In genomic region chr14:20696986-20697385, GRCm38 (mm10) we compare ENCODE assay signal across 8 mouse cellular contexts. TPM values are rescaled to one million over a fixed set of nuclear protein-coding genes. Genes with fewer than 3 reads are reported as not detected.
DNase-seq lines count a peak whose midpoint lies in the region; ATAC-seq and TF ChIP-seq lines count a peak whose summit lies in the region.

No protein-coding gene starts in this region.

- WGBS in spleen, adult 2 months, result 27% methylated on average over 1 of the region's 1 CpGs
- 21% methylated on average over 1 of the region's 1 CpGs for whole genome bisulfite sequencing in kidney, embryonic 14.5 days
- 38% methylated on average over 1 of the region's 1 CpGs for whole genome bisulfite sequencing in liver, embryonic 11.5 days
- 0% methylated on average over 1 of the region's 1 CpGs for WGBS in midbrain, postnatal 0 days

- peak overlapping the region; percentile 14; the same call in 1 of the 2 replicates for H3K9ac ChIP-seq in kidney, embryonic 14.5 days (ENCODE audit: low read depth, low read length)
- H3K9ac ChIP-seq in liver, embryonic 11.5 days (ENCODE audit: low read depth, low read length), result peak overlapping the region; percentile 10
- H3K9ac ChIP-seq in midbrain, postnatal 0 days (replicated peaks; ENCODE audit: low read length, poor library complexity, severe bottlenecking), result peak overlapping the region; percentile 34; the same call in 1 of the 2 replicates

- peak; percentile 51; the same call in 1 of the 2 replicates for ATAC-seq in common myeloid progenitor, adult 5-6 weeks (replicated peaks; ENCODE audit: low read depth, poor library complexity, severe bottlenecking)
- ATAC-seq in kidney, embryonic 14.5 days (ENCODE audit: low FRiP score, low TSS enrichment), result no peak
- ATAC-seq in liver, embryonic 11.5 days (replicated peaks; ENCODE audit: low FRiP score), result no peak
- no peak for ATAC-seq in midbrain, postnatal 0 days (ENCODE audit: low FRiP score)

- no peaks in the 10 kb centered on the region for H3K27me3 ChIP-seq in spleen, adult 2 months (ENCODE audit: control insufficient read depth, insufficient read depth, low read length)
- no peaks in the 10 kb centered on the region for H3K27me3 ChIP-seq in kidney, embryonic 14.5 days (ENCODE audit: control insufficient read depth, insufficient read depth, low read length)
- no peaks in the 10 kb centered on the region for H3K27me3 ChIP-seq in liver, embryonic 11.5 days (replicated peaks; ENCODE audit: control insufficient read depth, insufficient read depth, low read length)
- no peaks in the 10 kb centered on the region for H3K27me3 ChIP-seq in midbrain, postnatal 0 days (ENCODE audit: insufficient read depth, low read length)

- H3K36me3 ChIP-seq in spleen, adult 2 months (ENCODE audit: control insufficient read depth, insufficient read depth, low read length), result peaks cover 15% of the 10 kb centered on the region
- peaks cover 35% of the 10 kb centered on the region for H3K36me3 ChIP-seq in kidney, embryonic 14.5 days (ENCODE audit: control insufficient read depth, insufficient read depth, low read length)
- peaks cover 23% of the 10 kb centered on the region for H3K36me3 ChIP-seq in liver, embryonic 11.5 days (ENCODE audit: control insufficient read depth, insufficient read depth, low read length)
- H3K36me3 ChIP-seq in midbrain, postnatal 0 days (ENCODE audit: insufficient read depth, low read length), result peaks cover 16% of the 10 kb centered on the region

- no peak overlapping the region for H3K4me3 ChIP-seq in spleen, adult 2 months (ENCODE audit: extremely low read depth, insufficient read depth, insufficient read length)
- peak overlapping the region; percentile 86; the same call in 1 of the 2 replicates for H3K4me3 ChIP-seq in kidney, embryonic 14.5 days (ENCODE audit: low read length)
- peak overlapping the region; percentile 25; the same call in 1 of the 2 replicates for H3K4me3 ChIP-seq in liver, embryonic 11.5 days (ENCODE audit: low read depth, low read length)
- H3K4me3 ChIP-seq in midbrain, postnatal 0 days (ENCODE audit: low read depth, low read length), result peak overlapping the region; percentile 86

- H3K4me1 ChIP-seq in spleen, adult 2 months (ENCODE audit: control insufficient read depth, insufficient read depth, insufficient read length), result peaks cover 11% of the 10 kb centered on the region; the same call in 1 of the 2 replicates
- peaks cover 41% of the 10 kb centered on the region for H3K4me1 ChIP-seq in kidney, embryonic 14.5 days (ENCODE audit: control insufficient read depth, insufficient read depth, low read length)
- H3K4me1 ChIP-seq in liver, embryonic 11.5 days (replicated peaks; ENCODE audit: control insufficient read depth, insufficient read depth, low read length), result peaks cover 61% of the 10 kb centered on the region
- peaks cover 15% of the 10 kb centered on the region; the same call in 1 of the 2 replicates for H3K4me1 ChIP-seq in midbrain, postnatal 0 days (ENCODE audit: insufficient read depth, low read length)

- peak overlapping the region; percentile 80 for H3K4me2 ChIP-seq in kidney, embryonic 14.5 days (replicated peaks; ENCODE audit: low read depth, low read length)
- peak overlapping the region; percentile 74 for H3K4me2 ChIP-seq in liver, embryonic 11.5 days
- H3K4me2 ChIP-seq in midbrain, postnatal 0 days (ENCODE audit: low read depth, low read length, poor library complexity, severe bottlenecking), result peak overlapping the region; percentile 80

- peak in 1 of 2 experiments; percentile 47 for DNase-seq in spleen, adult 2 months (ENCODE audit: low read depth in 1 of 2, low spot score in 2 of 2)
- DNase-seq in spleen, postnatal 14 days (ENCODE audit: low spot score in 2 of 2), result no peak
- DNase-seq in heart, adult 8-10 months (ENCODE audit: low spot score), result peak; percentile 42
- no peak for DNase-seq in liver, embryonic 11.5 days (ENCODE audit: low spot score)
- peak; percentile 76 for DNase-seq in midbrain, postnatal 0 days (ENCODE audit: low spot score)
- no peak for DNase-seq in ovary, postnatal 10 days (ENCODE audit: low spot score)

- H3K9me3 ChIP-seq in kidney, embryonic 14.5 days (ENCODE audit: control insufficient read depth, low read length), result no peaks in the 10 kb centered on the region
- H3K9me3 ChIP-seq in liver, embryonic 11.5 days (ENCODE audit: control insufficient read depth, low read length), result no peaks in the 10 kb centered on the region
- H3K9me3 ChIP-seq in midbrain, postnatal 0 days (ENCODE audit: low read length), result no peaks in the 10 kb centered on the region

- peak; percentile 39; the same call in 1 of the 2 replicates for TF ChIP-seq CTCF in spleen, adult 2 months (IDR thresholded peaks at IDR 0.05; ENCODE audit: extremely low read depth, insufficient read depth, insufficient read length, insufficient replicate concordance)
- TF ChIP-seq CTCF in midbrain, postnatal 0 days (IDR thresholded peaks at IDR 0.05), result peak; percentile 74

- H3K27ac ChIP-seq in spleen, adult 2 months (ENCODE audit: insufficient read depth, low read length), result no peak overlapping the region
- H3K27ac ChIP-seq in kidney, embryonic 14.5 days (ENCODE audit: low read depth, low read length), result no peak overlapping the region
- no peak overlapping the region for H3K27ac ChIP-seq in liver, embryonic 11.5 days (ENCODE audit: low read depth, low read length)
- no peak overlapping the region for H3K27ac ChIP-seq in midbrain, postnatal 0 days (ENCODE audit: low read depth, low read length)

- TF ChIP-seq POLR2A in spleen, adult 2 months (IDR thresholded peaks at IDR 0.05; ENCODE audit: low read depth, low read length), result no peak

RNA-seq across cellular contexts. Expression of gene Fut11, which starts 2.2 kb away (rescaled TPM):
- polyA plus RNA-seq in spleen, adult 2 months (2012; rRNA removed), result 10.5 and 20.8 TPM in 2 replicates
- 6.2 and 9.5 TPM in 2 replicates for total RNA-seq in common myeloid progenitor, adult 5-6 weeks (2017)
- 1 to 10 TPM; 4.2 to 4.9 (median 4.6) TPM for total RNA-seq in heart, adult 8-10 months (2022)
- polyA plus RNA-seq in kidney, embryonic 14.5 days (2014; fragmentation: Nextera tagmentation; extraction: Ambion mirVana), result 15.1 and 19.9 TPM in 2 replicates
- polyA plus RNA-seq in liver, embryonic 11.5 days (2014; fragmentation: Nextera tagmentation; extraction: Ambion mirVana), result 14.2 and 14.9 TPM in 2 replicates
- 21.0 and 22.8 TPM in 2 replicates for total RNA-seq in midbrain, postnatal 0 days (2014; rRNA removed)
- 23.0 and 23.7 TPM in 2 replicates for polyA plus RNA-seq in midbrain, postnatal 0 days (2015; fragmentation: Nextera tagmentation; extraction: Ambion mirVana)

RNA-seq across cellular contexts. Expression of gene Chchd1, which starts 5.8 kb away (rescaled TPM):
- 12.6 and 15.5 TPM in 2 replicates for polyA plus RNA-seq in spleen, adult 2 months (2012; rRNA removed)
- total RNA-seq in common myeloid progenitor, adult 5-6 weeks (2017), result 100 and 114 TPM in 2 replicates
- total RNA-seq in heart, adult 8-10 months (2022), result 100 to 1,000 TPM; 110 to 126 (median 118) TPM
- 218 and 327 TPM in 2 replicates for polyA plus RNA-seq in kidney, embryonic 14.5 days (2014; fragmentation: Nextera tagmentation; extraction: Ambion mirVana)
- polyA plus RNA-seq in liver, embryonic 11.5 days (2014; fragmentation: Nextera tagmentation; extraction: Ambion mirVana), result 247 and 250 TPM in 2 replicates
- 122 and 180 TPM in 2 replicates for total RNA-seq in midbrain, postnatal 0 days (2014; rRNA removed)
- 186 and 195 TPM in 2 replicates for polyA plus RNA-seq in midbrain, postnatal 0 days (2015; fragmentation: Nextera tagmentation; extraction: Ambion mirVana)

RNA-seq across cellular contexts. Expression of gene Zswim8, which starts 10.4 kb away (rescaled TPM):
- polyA plus RNA-seq in spleen, adult 2 months (2012; rRNA removed), result 177 and 225 TPM in 2 replicates
- 7.9 and 17.6 TPM in 2 replicates for total RNA-seq in common myeloid progenitor, adult 5-6 weeks (2017)
- total RNA-seq in heart, adult 8-10 months (2022), result 10 to 100 TPM; 38.7 to 47.0 (median 43.1) TPM
- polyA plus RNA-seq in kidney, embryonic 14.5 days (2014; fragmentation: Nextera tagmentation; extraction: Ambion mirVana), result 30.1 and 32.1 TPM in 2 replicates
- 12.0 and 17.2 TPM in 2 replicates for polyA plus RNA-seq in liver, embryonic 11.5 days (2014; fragmentation: Nextera tagmentation; extraction: Ambion mirVana)
- total RNA-seq in midbrain, postnatal 0 days (2014; rRNA removed), result 154 and 183 TPM in 2 replicates
- 35.1 and 37.8 TPM in 2 replicates for polyA plus RNA-seq in midbrain, postnatal 0 days (2015; fragmentation: Nextera tagmentation; extraction: Ambion mirVana)

RNA-seq across cellular contexts. Expression of gene Sec24c, which starts 22.9 kb away (rescaled TPM):
- polyA plus RNA-seq in spleen, adult 2 months (2012; rRNA removed), result 181 and 239 TPM in 2 replicates
- 75.4 and 87.3 TPM in 2 replicates for total RNA-seq in common myeloid progenitor, adult 5-6 weeks (2017)
- total RNA-seq in heart, adult 8-10 months (2022), result 100 to 1,000 TPM in 3 of 4 experiments, 10 to 100 TPM in 1; 97.9 to 110 (median 103) TPM
- 47.7 and 93.8 TPM in 2 replicates for polyA plus RNA-seq in kidney, embryonic 14.5 days (2014; fragmentation: Nextera tagmentation; extraction: Ambion mirVana)
- polyA plus RNA-seq in liver, embryonic 11.5 days (2014; fragmentation: Nextera tagmentation; extraction: Ambion mirVana), result 85.5 and 99.0 TPM in 2 replicates
- 90.2 and 141 TPM in 2 replicates for total RNA-seq in midbrain, postnatal 0 days (2014; rRNA removed)
- 62.4 and 63.7 TPM in 2 replicates for polyA plus RNA-seq in midbrain, postnatal 0 days (2015; fragmentation: Nextera tagmentation; extraction: Ambion mirVana)

RNA-seq across cellular contexts. Expression of gene Synpo2l, which starts 28.8 kb away (rescaled TPM):
- polyA plus RNA-seq in spleen, adult 2 months (2012; rRNA removed), result 0.05 and 0.07 TPM in 2 replicates
- total RNA-seq in common myeloid progenitor, adult 5-6 weeks (2017), result 0.23 TPM in 1 of 2 replicates, not detected in the other
- total RNA-seq in heart, adult 8-10 months (2022), result 100 to 1,000 TPM; 120 to 148 (median 126) TPM
- 0.24 and 0.26 TPM in 2 replicates for polyA plus RNA-seq in kidney, embryonic 14.5 days (2014; fragmentation: Nextera tagmentation; extraction: Ambion mirVana)
- polyA plus RNA-seq in liver, embryonic 11.5 days (2014; fragmentation: Nextera tagmentation; extraction: Ambion mirVana), result 0.68 and 1.5 TPM in 2 replicates
- 0.09 and 0.33 TPM in 2 replicates for total RNA-seq in midbrain, postnatal 0 days (2014; rRNA removed)
- 0.12 and 0.28 TPM in 2 replicates for polyA plus RNA-seq in midbrain, postnatal 0 days (2015; fragmentation: Nextera tagmentation; extraction: Ambion mirVana)

Comparison
In these comparisons a context has a peak if more than half of its experiments do, and no peak if none do; other contexts are left out.
1. DNase-seq: peak in heart, adult 8-10 months (single experiment) and midbrain, postnatal 0 days (single experiment); none in spleen, postnatal 14 days (0 of 2), liver, embryonic 11.5 days (single experiment) and ovary, postnatal 10 days (single experiment).
2. RNA of gene Chchd1, which starts 5.8 kb away (polyA plus RNA-seq): 247 to 250 TPM in liver, embryonic 11.5 days, 218 to 327 TPM in kidney, embryonic 14.5 days and 186 to 195 TPM in midbrain, postnatal 0 days; 12.6 to 15.5 TPM in spleen, adult 2 months; every median in the first group is over 10 times any median in the second.
3. Peak in every context shown above with its lines, with median percentiles within 50 percentile points of each other: H3K4me2 ChIP-seq and H3K9ac ChIP-seq.